Mouse (Mus musculus): ENCODE measurements around the gene Slc35d1. TPM values are rescaled to one million over a fixed set of nuclear protein-coding genes. Genes with fewer than 3 reads are reported as not detected.

The Slc35d1 gene
- total and polyA plus RNA-seq, 3 experiments = 6.0 to 11.5 (median 8.7) TPM

- no peak overlapping the region for H3K4me3 ChIP-seq (replicated peaks in 1 of 3; ENCODE audit: low read depth in 2 of 3, low read length in 2 of 3, poor library complexity in 1 of 3)
- in situ Hi-C loops (cut with MboI; ENCODE audit: low pct_ligation_motif_present, low pct_unique_long_range_greater_than_20kb, low sequenced_read_pairs) = no loop called here
- no peaks in the 10 kb centered on the region for H3K9me3 ChIP-seq (replicated peaks; ENCODE audit: low read length)
- TF ChIP-seq RCOR1 (conservative IDR thresholded peaks at IDR 0.05; ENCODE audit: low read depth, low read length) = no peak
- TF ChIP-seq HCFC1 (IDR thresholded peaks at IDR 0.05; ENCODE audit: low read depth, low read length) = no peak
- TF ChIP-seq MEF2A (IDR thresholded peaks at IDR 0.05; ENCODE audit: borderline replicate concordance, low read depth, low read length) = no peak
- H3K4me1 ChIP-seq (ENCODE audit: control insufficient read depth in 1 of 2, insufficient read depth in 2 of 2) = peaks cover 0 to 4% of the 10 kb centered on the region in 2 experiments; a peak in 2 of 4 replicates
- H3K36me3 ChIP-seq (replicated peaks in 1 of 2; ENCODE audit: control insufficient read depth in 1 of 2, insufficient read depth in 1 of 2, low read length in 1 of 2) = no peaks in the 10 kb centered on the region
- H3K27ac ChIP-seq (ENCODE audit: insufficient read depth, low read depth) = no peak overlapping the region
- H3K4me2 ChIP-seq (ENCODE audit: insufficient read depth, low read depth, poor library complexity, severe bottlenecking) = no peak overlapping the region
- H3K27me3 ChIP-seq (replicated peaks) = no peaks in the 10 kb centered on the region
- no peaks in the 10 kb centered on the region for H3K79me2 ChIP-seq (replicated peaks; ENCODE audit: control insufficient read depth, extremely low read depth, insufficient read depth, poor library complexity, severe bottlenecking)
- DNase-seq (ENCODE audit: extremely low read depth) = no peak
- dilution Hi-C loops (cut with MboI; ENCODE audit: extremely low pct_ligation_motif_present, extremely low pct_unique_long_range_greater_than_20kb, low sequenced_read_pairs) = no loop called here
- H3K9ac ChIP-seq (ENCODE audit: insufficient read depth, low read depth) = no peak overlapping the region
These were observed 32.8 kb upstream of the Slc35d1 start for GRCm38 (mm10) chr4:103247813-103248212.

GRCm38 (mm10) chr4:103247249-103247648 is 32.3 kb upstream of the Slc35d1 start:
- dilution Hi-C loops (cut with MboI; ENCODE audit: extremely low pct_ligation_motif_present, extremely low pct_unique_long_range_greater_than_20kb, low sequenced_read_pairs) = no loop called here
- no peak overlapping the region for H3K27ac ChIP-seq (ENCODE audit: insufficient read depth, low read depth)

GRCm38 (mm10) chr4:103232156-103232555 is 17.2 kb upstream of the Slc35d1 start:
- no peak for TF ChIP-seq CHD1 (IDR thresholded peaks at IDR 0.05; ENCODE audit: low read depth, low read length)
- TF ChIP-seq TCF12 (IDR thresholded peaks at IDR 0.05; ENCODE audit: low read depth, low read length) = no peak
- no peak for TF ChIP-seq JUND (conservative IDR thresholded peaks at IDR 0.05; ENCODE audit: low read depth, low read length)
- TF ChIP-seq KAT2A (IDR thresholded peaks at IDR 0.05; ENCODE audit: insufficient replicate concordance, low read length) = no peak
- no peak for TF ChIP-seq E2F4 (IDR thresholded peaks at IDR 0.05; ENCODE audit: insufficient replicate concordance, low read depth, low read length)
- no peak for TF ChIP-seq MAZ (IDR thresholded peaks at IDR 0.05; ENCODE audit: low read depth, low read length)
- no peak for TF ChIP-seq SIN3A (IDR thresholded peaks at IDR 0.05; ENCODE audit: low read length)
- TF ChIP-seq MAFK (IDR thresholded peaks at IDR 0.05; ENCODE audit: insufficient replicate concordance, low read length) = no peak
- TF ChIP-seq SMC3 (IDR thresholded peaks at IDR 0.05; ENCODE audit: low read depth, low read length) = no peak
- no peak for TF ChIP-seq GABPA (IDR thresholded peaks at IDR 0.05; ENCODE audit: insufficient replicate concordance, low read depth, low read length)
- TF ChIP-seq ETS1 (conservative IDR thresholded peaks at IDR 0.05; ENCODE audit: low read depth, low read length) = no peak
- no peak for TF ChIP-seq NRF1 (IDR thresholded peaks at IDR 0.05; ENCODE audit: low read depth, low read length)
- no peak for TF ChIP-seq MYC (IDR thresholded peaks at IDR 0.05; ENCODE audit: low read depth, low read length)
- dilution Hi-C loops (cut with MboI; ENCODE audit: extremely low pct_ligation_motif_present, extremely low pct_unique_long_range_greater_than_20kb, low sequenced_read_pairs) = no loop called here
- H3K27ac ChIP-seq (ENCODE audit: insufficient read depth, low read depth) = no peak overlapping the region
- in situ Hi-C loops (cut with MboI; ENCODE audit: low pct_ligation_motif_present, low pct_unique_long_range_greater_than_20kb, low sequenced_read_pairs) = no loop called here
- H3K36me3 ChIP-seq (replicated peaks in 1 of 2; ENCODE audit: control insufficient read depth in 1 of 2, insufficient read depth in 1 of 2, low read length in 1 of 2) = no peaks in the 10 kb centered on the region
- H3K27me3 ChIP-seq (replicated peaks) = no peaks in the 10 kb centered on the region
- peaks cover 2% of the 10 kb centered on the region for H3K9me3 ChIP-seq (replicated peaks; ENCODE audit: low read length)
- no peak overlapping the region for H3K4me2 ChIP-seq (ENCODE audit: insufficient read depth, low read depth, poor library complexity, severe bottlenecking)
- no peak overlapping the region for H3K9ac ChIP-seq (ENCODE audit: insufficient read depth, low read depth)
- DNase-seq (ENCODE audit: extremely low read depth) = no peak
- H3K79me2 ChIP-seq (replicated peaks; ENCODE audit: control insufficient read depth, extremely low read depth, insufficient read depth, poor library complexity, severe bottlenecking) = no peaks in the 10 kb centered on the region
- H3K4me3 ChIP-seq (replicated peaks in 1 of 3; ENCODE audit: low read depth in 2 of 3, low read length in 2 of 3, poor library complexity in 1 of 3) = no peak overlapping the region
- H3K4me1 ChIP-seq (ENCODE audit: control insufficient read depth in 1 of 2, insufficient read depth in 2 of 2) = no peaks in the 10 kb centered on the region

More at GRCm38 (mm10) chr4:103247249-103247648, 32.3 kb upstream of the Slc35d1 start:
- no peak for DNase-seq (ENCODE audit: extremely low read depth)
- H3K27me3 ChIP-seq (replicated peaks) = no peaks in the 10 kb centered on the region
- no peaks in the 10 kb centered on the region for H3K79me2 ChIP-seq (replicated peaks; ENCODE audit: control insufficient read depth, extremely low read depth, insufficient read depth, poor library complexity, severe bottlenecking)
- no peak overlapping the region for H3K4me2 ChIP-seq (ENCODE audit: insufficient read depth, low read depth, poor library complexity, severe bottlenecking)
- peaks cover 0 to 4% of the 10 kb centered on the region in 2 experiments; a peak in 2 of 4 replicates for H3K4me1 ChIP-seq (ENCODE audit: control insufficient read depth in 1 of 2, insufficient read depth in 2 of 2)
- TF ChIP-seq TBP (conservative IDR thresholded peaks at IDR 0.05; ENCODE audit: low read depth, low read length) (no peak), SMC3 (IDR thresholded peaks at IDR 0.05; ENCODE audit: low read depth, low read length) (no peak), NRF1 (IDR thresholded peaks at IDR 0.05; ENCODE audit: low read depth, low read length) (no peak), ZC3H11A (IDR thresholded peaks at IDR 0.05; ENCODE audit: low read depth, low read length) (no peak), MEF2A (IDR thresholded peaks at IDR 0.05; ENCODE audit: borderline replicate concordance, low read depth, low read length) (no peak), MAFK (IDR thresholded peaks at IDR 0.05; ENCODE audit: insufficient replicate concordance, low read length) (no peak), RCOR1 (conservative IDR thresholded peaks at IDR 0.05; ENCODE audit: low read depth, low read length) (no peak), UBTF (IDR thresholded peaks at IDR 0.05; ENCODE audit: low read depth, low read length) (no peak), KAT2A (IDR thresholded peaks at IDR 0.05; ENCODE audit: insufficient replicate concordance, low read length) (no peak), ZKSCAN1 (IDR thresholded peaks at IDR 0.05; ENCODE audit: borderline replicate concordance, low read depth, low read length) (no peak), POLR2AphosphoS2 (IDR thresholded peaks at IDR 0.05; ENCODE audit: low read depth, low read length) (no peak), TCF12 (IDR thresholded peaks at IDR 0.05; ENCODE audit: low read depth, low read length) (no peak), IRF4 (IDR thresholded peaks at IDR 0.05; ENCODE audit: low read depth, low read length) (no peak), JUN (IDR thresholded peaks at IDR 0.05; ENCODE audit: insufficient read depth, low read depth, low read length) (no peak), ETS1 (conservative IDR thresholded peaks at IDR 0.05; ENCODE audit: low read depth, low read length) (no peak), USF2 (conservative IDR thresholded peaks at IDR 0.05; ENCODE audit: low read depth, low read length) (no peak), NELFE (IDR thresholded peaks at IDR 0.05; ENCODE audit: low read depth, low read length) (no peak), HCFC1 (IDR thresholded peaks at IDR 0.05; ENCODE audit: low read depth, low read length) (no peak), CHD2 (IDR thresholded peaks at IDR 0.05; ENCODE audit: low read length) (no peak), USF1 (IDR thresholded peaks at IDR 0.05; ENCODE audit: low read depth, low read length) (no peak)
- in situ Hi-C loops (cut with MboI; ENCODE audit: low pct_ligation_motif_present, low pct_unique_long_range_greater_than_20kb, low sequenced_read_pairs) = no loop called here
- no peak overlapping the region for H3K9ac ChIP-seq (ENCODE audit: insufficient read depth, low read depth)
- no peaks in the 10 kb centered on the region for H3K9me3 ChIP-seq (replicated peaks; ENCODE audit: low read length)
- no peak overlapping the region for H3K4me3 ChIP-seq (replicated peaks in 1 of 3; ENCODE audit: low read depth in 2 of 3, low read length in 2 of 3, poor library complexity in 1 of 3)
- no peaks in the 10 kb centered on the region for H3K36me3 ChIP-seq (replicated peaks in 1 of 2; ENCODE audit: control insufficient read depth in 1 of 2, insufficient read depth in 1 of 2, low read length in 1 of 2)

All from CH12.LX (cell line).